Mouse (Mus musculus): ENCODE results near the gene Ncoa7.

Ncoa7 gene

DNA sequence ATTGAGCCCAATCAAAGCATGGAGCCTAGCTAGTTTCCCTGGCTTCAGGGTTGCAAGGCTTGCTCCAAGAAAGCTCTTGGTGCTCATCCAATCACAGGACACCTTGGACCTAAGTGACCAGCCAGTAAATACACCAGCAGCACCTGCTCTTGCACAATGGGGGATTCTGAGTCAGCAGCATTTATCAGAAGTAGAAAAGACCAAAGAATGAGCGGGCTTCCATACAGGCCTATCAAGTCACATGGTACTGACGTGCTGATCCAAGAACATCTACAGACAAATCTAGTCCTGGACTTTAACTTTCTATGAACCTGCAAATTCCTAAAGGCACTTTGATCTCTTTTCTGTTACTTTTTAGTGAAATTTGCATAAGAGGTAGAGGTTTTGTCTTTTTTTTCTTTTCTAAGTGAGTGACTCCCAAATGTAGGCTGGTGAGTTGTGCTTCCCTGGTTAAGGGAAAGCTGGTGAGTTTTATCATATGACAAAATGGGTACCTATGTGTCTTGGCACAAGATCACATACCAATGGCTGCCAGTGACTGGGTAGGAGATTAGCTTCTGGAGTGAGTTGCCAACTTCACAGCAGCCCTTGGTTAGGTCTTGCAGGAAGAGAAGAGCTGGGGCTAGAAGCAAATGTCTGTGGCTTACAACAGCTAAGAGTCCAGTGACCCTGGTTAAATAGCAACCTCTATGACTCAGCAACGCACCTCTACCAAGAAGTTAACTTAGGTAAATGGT, 57.7 kb downstream of the Ncoa7 start:
- in situ Hi-C loops (cut with MseI, MboI) = no loop called here

DNA sequence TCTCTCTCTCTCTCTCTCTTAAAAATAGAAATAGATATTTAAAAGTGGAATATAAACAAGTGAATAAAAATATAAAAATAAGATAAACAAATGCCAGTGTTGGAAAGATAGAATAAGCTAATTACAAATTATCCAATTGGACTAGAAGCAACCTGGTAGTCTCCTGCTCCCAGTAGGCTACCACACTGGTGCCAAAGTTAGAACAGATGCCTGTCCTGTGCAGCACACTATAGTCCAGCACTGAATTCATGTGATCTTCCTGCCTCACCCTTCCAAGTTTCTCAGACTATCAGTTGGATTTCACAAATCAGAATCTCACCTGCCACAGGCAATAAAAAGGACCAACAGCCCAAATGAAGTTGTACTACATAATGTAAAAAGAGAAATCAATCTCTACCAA, 59.9 kb downstream of the Ncoa7 start:
- in situ Hi-C loops (cut with MseI, MboI) = no loop called here

DNA sequence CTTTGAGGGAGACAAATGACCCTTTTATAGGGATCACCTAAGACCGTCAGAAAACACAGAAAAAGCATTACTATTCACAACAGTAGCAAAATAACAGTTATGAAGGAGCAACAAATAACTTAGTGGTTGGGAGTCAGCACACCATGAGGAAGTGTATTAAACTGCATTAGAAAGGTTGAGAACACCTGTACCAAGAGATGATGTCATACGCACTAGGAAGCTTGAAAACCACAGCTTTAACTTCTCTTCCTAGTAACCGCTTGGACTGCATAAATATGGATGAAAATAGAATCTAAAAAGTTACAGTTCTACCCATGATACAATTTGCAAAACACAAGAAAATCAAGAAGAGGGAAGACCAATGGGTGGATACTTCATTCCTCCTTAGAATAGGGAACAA, 64.7 kb downstream of the Ncoa7 start:
- in situ Hi-C loops (cut with MseI, MboI) = no loop called here

DNA sequence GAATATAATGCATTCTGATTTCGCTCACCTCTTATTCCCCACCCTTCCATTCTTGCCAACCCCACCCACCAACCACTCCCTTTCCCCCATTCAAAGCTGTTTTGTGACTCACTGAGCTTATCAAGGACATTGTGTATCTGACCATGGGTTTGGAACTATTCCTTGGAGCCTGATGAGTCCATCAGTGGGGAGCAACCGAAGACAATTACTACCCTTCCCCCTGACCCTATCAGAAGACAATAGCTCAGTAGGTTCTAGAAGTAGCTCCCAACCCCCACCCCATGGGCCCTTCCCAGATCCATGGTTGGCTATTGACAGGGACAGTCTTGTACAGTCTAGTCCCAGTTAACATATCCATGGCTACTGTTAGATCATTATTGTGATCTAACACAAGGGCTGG, 65.8 kb downstream of the Ncoa7 start:
- in situ Hi-C loops (cut with MseI, MboI) = no loop called here

DNA sequence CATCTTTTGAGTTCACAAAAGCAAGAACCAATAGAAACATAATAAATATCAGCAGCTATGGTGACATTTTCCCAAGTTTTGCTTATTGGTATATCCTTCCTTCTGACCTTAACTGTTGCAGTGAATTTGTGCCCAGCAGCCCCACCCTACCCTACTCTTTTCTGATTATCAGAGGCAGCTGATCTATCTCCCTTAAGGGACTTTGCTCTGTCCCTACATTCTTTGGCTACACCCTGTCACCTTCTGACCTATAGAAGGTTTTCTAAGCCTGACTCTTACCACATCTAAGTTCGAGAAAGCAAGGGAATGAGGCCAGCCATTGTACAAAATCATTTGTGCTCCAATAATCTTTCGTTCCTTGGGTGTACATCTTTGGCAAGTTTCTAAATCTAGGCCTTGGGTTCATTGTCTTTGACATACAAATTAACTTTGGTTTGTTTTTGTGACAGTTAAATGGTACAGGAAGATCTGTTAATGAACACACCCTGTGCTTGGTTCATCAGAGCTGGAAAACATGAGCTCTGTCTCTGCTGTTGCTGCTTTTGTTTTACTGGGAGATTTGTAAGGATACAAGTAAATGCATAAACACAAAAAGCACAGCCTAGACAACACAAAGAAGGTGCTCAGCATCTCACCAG, 69.9 kb downstream of the Ncoa7 start:
- in situ Hi-C loops (cut with MseI, MboI) = no loop called here

DNA sequence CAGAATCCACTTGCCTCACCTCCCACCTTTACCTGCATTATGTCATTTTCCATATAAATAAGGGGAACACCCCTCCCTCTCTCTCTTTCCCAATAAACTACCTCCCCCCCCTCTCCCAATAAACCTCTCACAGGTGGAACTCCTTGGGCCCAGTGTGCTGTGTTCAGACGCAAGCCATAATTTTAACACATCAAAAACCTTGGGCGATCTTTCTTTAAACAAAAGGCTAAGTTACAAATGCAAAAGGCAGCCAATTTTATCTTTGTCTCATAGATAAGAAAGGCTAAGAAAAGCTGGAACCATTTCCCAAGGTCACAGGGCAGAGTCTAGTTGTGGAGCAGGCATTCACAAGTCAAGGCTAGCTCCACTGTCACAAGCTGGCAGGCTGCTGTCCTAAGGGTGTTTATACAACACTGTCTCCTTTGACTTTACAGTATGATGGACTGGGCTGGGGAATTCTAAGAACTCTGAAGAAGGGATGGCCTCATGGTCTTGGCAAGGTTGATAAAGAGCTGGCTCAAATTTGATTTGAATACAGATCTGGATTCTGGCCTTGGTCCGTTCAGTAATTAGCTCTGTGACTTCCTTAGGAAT, 71.7 kb downstream of the Ncoa7 start:
- in situ Hi-C loops (cut with MseI, MboI) = no loop called here

DNA sequence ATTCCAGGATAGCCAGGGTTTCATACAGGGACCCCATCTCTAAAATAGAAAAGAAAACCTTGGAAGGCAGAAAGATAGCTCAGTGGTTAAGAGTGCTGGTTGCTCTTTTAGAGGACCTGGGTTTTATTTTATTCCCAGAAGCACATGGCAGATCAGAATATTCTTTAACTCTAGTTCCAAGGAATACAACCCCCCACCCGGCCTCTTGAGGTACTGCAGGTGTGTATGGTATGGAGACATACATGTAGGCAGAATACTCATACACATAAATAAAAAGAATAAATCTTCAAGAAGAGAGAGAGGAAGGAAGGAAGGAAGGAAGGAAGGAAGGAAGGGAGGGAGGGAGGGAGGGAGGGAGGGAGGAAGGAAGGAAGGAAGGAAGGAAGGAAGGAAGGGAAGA, 72.3 kb downstream of the Ncoa7 start:
- in situ Hi-C loops (cut with MseI, MboI) = no loop called here

DNA sequence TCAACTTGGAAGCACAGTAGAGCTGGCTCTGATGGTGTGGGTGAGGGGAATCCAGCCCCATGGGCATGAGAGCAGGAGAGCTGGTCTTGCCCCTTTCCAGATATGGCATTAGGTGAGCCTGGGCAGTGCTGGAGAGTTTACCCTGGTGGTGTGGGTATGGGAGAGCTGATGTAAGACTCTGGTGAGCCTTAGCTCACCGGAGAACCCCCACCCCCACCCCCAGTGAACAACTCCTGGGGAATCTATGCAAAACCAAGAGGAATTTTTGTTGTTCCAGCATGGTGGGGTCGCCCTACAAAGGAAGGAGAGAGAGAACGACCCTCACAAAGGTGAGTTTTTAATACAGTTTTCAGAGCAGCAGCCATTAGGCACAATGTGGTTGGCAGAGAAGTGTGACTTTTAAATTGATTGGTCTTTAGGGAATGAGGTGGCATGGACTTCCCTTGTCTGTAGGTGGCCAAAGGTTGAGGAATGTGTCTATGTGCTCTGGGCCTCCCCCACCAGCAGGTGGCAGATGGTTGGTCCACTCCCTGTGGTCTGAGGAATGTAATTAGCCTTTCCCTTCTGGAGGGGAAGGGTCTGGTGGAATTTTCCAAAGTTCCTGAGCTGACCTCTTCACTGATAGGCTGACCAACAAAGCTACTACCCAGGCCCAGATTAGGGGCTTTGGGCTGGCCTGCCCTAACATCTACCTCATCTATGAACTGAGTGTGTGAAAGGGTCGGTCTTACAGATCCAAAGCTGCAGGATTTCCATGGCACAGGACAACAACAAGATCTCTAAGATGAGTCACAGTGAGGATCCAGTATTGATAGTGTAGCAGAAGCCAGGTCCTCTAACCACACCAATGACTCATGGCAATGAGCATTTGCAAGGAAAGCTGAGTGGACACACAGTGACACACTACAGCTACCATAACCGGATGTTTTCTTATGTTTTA, 73.7 kb downstream of the Ncoa7 start:
- in situ Hi-C loops (cut with MseI, MboI) = no loop called here

DNA sequence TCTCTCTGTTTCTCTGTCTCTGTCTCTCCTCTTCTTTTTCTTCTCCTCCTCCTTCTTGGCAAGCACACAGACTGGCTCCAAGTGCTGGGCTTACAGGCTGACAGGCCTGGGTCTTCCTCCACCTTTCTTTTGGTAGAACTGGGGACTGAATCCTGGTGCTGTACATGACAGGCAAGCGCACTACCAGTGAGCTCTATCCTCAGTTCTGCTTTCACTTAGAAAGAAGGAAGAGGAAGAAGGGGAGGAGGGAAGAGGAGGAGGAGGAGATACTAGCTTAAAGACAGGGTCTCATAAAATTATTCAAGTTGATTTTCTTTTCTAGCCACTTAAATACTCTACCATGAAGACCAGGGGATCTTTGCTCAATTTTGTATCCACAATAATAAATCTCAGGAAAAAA, 80.1 kb downstream of the Ncoa7 start:
- in situ Hi-C loops (cut with MseI, MboI) = no loop called here

DNA sequence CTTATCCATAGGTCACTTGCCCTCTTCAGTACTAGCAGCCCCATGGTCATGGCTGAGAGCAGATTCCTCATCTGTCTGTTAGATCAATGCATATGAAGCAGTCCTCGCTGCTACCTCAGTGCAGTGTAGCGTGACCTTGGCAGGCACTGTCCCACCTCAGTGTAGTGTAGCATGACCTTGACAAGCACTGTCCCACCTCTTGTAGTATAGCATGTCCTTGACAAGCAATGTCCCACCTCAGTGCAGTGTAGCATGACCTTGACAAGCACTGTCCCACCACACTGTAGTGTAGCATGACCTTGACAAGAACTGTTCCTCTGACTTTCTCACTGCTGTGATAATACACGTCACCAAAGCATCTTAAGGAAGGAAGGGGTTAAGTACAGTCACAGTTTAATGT, 82.6 kb downstream of the Ncoa7 start:
- in situ Hi-C loops (cut with MseI, MboI) = no loop called here

DNA sequence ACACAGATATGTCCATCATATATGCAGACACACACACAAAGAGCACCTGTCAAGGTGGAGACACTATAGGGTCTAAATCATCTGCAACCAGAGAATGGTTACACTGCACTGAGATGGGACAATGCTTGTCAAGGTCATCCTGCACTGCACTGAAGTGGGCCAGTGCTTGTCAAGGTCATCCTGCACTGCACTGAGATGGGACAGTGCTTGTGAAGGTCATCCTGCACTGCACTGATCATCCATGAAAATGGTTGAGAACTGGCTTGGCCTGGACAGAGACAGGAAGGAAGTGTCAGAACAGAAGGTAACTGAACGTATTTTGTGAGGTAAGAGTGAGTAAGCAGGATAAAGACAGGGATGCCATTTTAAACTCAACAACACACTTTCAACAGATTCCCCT, 83.2 kb downstream of the Ncoa7 start:
- in situ Hi-C loops (cut with MseI, MboI) = loop anchor here in 1 of 2 experiments (10.0 kb wide), 1 partner anchor 105 kb away; no protein-coding TSS in a partner anchor

DNA sequence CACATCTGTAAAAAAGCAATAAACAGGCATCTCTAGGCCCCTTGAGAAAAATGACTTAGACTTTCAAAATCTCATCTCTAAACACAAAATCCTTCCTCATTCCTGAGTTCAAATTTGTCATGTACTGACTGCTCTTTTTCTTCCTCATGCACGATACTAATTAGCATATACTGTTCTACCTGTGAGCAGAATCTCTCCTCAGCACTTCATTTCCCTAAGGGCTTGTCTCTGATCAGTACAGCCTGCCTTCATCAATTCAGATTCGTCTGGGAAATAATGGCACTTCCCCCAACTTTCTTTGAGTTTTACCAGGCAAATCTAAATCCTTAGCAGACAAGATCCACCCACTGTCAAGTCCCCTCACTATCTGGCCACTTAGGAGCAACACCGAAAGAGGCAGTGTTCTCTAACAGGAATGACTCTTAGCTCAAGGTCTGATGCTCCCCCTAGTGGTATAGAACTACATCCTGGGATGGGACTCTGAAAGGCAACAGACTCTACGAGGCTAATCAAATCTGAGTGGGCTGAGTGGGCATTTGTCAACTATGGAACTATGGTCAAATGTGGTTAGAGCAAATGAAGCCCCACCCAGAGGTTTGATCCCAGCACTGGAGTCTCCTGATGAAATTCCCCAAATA, 84.3 kb downstream of the Ncoa7 start:
- in situ Hi-C loops (cut with MseI, MboI) = loop anchor here in 1 of 2 experiments (10.0 kb wide), 1 partner anchor 104 kb away; no protein-coding TSS in a partner anchor

DNA sequence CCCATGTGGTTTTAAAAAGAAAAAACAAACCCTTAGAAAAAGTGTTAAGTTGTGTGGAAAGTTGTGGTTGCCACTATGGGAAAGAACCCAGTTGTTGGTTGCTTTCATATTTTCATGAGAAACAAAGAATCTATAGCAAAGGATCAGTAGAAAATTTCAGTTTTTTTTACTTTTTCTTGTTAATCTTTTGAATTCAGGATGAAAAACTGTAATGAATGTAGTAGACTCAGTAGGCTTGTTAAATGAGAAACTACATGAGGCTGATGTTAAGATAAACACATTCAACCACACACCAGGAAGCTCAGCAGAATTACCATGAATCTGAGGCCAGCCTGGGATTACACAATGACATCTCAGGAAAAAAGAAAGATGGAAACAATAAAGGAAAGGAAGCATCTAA, 87.0 kb downstream of the Ncoa7 start:
- in situ Hi-C loops (cut with MseI, MboI) = loop anchor here in 1 of 2 experiments (10.0 kb wide), 1 partner anchor 101 kb away; no protein-coding TSS in a partner anchor

DNA sequence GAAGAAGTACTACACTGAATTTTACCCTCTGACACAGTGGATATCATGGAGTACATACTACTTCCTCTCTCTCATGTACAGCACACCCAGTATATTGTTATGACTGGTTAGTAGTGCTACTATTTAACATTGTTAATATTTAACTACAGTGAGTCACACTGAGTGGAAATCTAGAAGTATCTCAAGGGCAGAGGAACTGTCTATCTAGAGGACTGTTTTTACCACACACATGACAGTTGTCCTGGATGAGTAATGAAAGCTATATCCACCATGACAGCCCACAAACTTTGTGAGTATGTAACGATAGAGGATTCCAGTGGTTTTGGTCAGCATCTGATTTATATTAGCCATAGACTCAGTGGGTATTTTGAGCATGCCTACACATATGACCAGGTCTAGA, 90.6 kb downstream of the Ncoa7 start:
- in situ Hi-C loops (cut with MseI, MboI) = loop anchor here (5.0 to 10.0 kb wide), 2 partner anchors 90 to 98 kb away; no protein-coding TSS in a partner anchor

DNA sequence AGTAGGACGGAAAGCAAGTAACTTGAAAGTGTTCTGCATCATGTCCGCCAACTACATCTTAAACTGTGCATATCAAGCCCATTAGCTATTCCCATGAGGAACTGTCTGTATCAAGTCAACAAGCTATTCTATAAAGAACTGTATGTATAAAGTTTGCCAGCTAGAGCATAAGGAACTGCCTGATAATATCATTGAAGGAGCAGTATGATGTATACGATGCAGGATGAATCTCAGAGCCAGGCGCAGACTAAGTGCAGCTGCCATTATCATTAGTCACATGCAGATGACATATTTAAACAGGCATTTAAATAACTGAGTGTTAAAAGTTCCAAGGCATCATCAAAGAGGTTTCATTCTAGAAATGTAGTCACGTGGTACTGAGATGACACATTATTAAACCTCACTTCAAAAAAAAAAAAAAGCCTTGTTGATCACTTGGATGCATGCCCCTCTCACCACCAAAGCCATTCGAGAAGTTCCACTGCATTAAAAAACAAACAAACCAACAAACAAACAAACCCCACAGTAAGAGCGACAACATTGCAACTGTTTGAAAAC, 93.2 kb downstream of the Ncoa7 start:
- in situ Hi-C loops (cut with MseI, MboI) = loop anchor here (5.0 to 10.0 kb wide), 2 partner anchors 88 to 95 kb away; no protein-coding TSS in a partner anchor

DNA sequence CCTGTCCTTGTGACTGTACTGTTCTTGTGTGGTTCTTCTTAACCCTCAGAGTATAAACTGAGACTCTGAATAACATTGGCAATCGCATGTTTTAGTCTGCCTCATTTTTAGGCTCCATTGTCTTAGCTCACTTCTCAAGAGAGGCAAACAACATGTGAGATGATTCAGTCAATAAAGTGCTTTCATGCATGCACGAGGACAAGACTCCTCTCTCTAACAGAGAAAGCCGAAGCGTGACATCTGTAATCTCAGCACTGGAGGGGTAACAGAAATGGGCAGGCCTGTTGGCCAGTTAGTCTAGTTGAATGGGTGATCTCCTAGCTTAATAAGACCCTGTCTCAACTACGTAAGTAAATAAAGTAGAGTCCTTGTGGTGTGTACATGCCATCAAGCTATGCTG, 95.1 kb downstream of the Ncoa7 start:
- in situ Hi-C loops (cut with MseI, MboI) = no loop called here

DNA sequence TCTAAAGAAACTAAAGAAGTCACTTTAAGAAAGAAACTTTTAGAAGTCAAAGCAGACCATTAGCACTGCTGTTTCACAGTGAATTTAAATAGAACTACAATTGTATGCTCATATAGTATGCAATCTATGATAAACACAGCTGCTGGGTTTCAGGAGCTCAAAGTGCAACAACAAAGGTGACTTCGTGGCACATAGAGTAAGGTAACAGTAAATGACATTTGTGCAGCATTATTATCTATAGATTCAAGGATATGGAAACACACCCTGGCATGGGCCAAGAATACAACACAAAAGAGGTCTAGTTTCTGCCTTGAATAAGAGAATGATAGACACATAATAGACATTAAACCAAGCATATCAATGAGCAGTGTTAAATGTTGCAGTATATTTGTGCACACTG, 100.5 kb downstream of the Ncoa7 start:
- in situ Hi-C loops (cut with MseI, MboI) = no loop called here

DNA sequence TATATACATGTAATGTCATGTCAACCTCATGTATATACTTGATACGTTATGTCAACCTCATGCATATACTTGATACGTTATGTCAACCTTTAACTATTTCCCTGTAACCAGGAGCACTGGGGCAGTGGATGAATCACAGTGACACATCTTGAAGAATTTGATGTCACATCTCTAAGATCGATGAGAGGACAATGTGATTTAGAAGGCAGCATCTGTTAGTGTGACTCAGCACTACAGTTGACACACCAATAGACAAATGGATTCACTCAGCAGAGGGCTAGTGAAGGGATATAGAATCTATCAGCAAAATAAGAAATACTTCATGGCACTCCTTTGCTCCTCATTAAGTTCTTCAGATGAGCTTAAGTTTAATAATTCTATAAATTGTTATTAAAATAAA, 116.3 kb downstream of the Ncoa7 start:
- in situ Hi-C loops (cut with MseI, MboI) = no loop called here

DNA sequence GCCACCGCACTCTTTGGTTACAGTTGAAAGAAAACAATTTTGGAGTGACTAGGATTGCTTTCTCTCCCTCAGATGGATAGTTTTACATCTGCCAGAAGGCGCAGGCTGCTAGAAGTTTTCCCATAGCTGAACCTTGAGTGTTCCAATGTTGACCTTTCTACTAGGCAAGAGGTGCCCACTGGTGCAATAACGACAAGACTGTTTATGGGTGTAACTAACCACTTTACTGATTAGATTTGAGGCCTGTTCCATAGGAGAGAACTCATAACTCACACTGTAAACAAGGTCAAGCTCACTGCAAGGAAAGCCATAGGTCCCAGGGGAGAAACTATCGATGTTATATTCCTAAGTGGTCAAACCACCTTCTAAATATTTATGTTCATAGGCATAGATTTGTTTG, 119.7 kb downstream of the Ncoa7 start:
- in situ Hi-C loops (cut with MseI, MboI) = no loop called here

DNA sequence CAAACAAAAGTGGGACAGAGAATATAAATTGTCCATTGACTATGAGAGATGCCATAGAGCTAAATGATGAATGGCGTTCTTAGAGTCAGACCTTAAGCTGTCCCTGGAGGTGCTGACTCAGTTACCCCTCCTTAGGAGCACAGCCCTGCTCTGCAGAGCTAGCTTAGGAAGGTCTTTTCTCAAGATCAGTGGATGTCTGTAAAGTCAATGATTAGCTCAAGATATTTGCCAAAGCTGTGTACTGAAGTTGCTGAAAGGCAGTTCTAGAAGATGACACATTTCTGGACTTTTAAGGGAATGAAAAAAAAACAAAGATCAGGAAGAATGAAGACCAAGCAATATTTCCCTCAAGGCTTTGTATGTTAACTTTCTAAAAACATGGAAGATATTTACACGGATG, 123.4 kb downstream of the Ncoa7 start:
- in situ Hi-C loops (cut with MseI, MboI) = no loop called here

DNA sequence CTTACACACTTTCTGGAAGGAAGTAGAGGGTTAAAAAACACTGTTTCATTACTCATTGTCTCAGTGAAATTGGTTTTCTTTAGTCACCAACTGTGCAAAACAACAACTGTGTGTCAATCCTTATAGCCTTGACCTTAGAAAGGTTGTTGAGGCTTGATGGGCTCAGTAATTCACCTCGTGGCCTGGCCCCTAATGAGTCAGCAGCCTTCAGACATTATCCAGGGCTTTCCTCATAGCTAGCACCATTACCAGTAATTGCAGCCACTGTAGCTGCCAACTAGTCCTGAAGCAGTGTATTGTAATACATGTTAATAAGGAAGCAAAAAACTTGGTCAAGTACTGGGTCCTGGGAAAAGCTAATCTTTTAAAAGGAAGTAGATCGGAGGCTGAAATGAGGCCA, 125.1 kb downstream of the Ncoa7 start:
- in situ Hi-C loops (cut with MseI, MboI) = no loop called here
